8 mouse cellular contexts compared by ENCODE assay signal in genomic region chr17:74020526-74021203, GRCm38 (mm10). TPM values are rescaled to one million over a fixed set of nuclear protein-coding genes. Genes with fewer than 3 reads are reported as not detected.
DNase-seq lines count a peak whose midpoint lies in the region; ATAC-seq and TF ChIP-seq lines count a peak whose summit lies in the region.

No protein-coding gene starts in this region.

- 35% methylated on average over 8 of the region's 8 CpGs for WGBS in cerebellum, adult 2 months

- DNase-seq in MEL-GATA-1-ER (ENCODE audit: extremely low read depth, low read depth) = peak; percentile 59
- DNase-seq in cerebellum, adult 2 months = peak; percentile 67 to 79
- DNase-seq in forelimb bud, embryonic 11.5 days (ENCODE audit: low read depth, low spot score) = peak; percentile 85
- peak; percentile 52 to 93 for DNase-seq in layer of hippocampus, adult 8-10 months (ENCODE audit: low spot score in 2 of 2)
- peak; percentile 90 for DNase-seq in lung, postnatal 14 days
- DNase-seq in ovary, postnatal 36 days (ENCODE audit: low spot score) = peak; percentile 78
- peak; percentile 73 for DNase-seq in thymus, postnatal 14 days

- no peak for TF ChIP-seq POLR2A in cerebellum, adult 2 months (IDR thresholded peaks at IDR 0.05; ENCODE audit: borderline replicate concordance, insufficient read depth, low read length)

- H3K27ac ChIP-seq in cerebellum, adult 2 months (ENCODE audit: insufficient read depth, low read length) = no peak overlapping the region

- H3K4me3 ChIP-seq in cerebellum, adult 2 months (replicated peaks; ENCODE audit: insufficient read depth, low read depth, low read length) = no peak overlapping the region

- no peaks in the 10 kb centered on the region; the same call in 1 of the 2 replicates for H3K27me3 ChIP-seq in cerebellum, adult 2 months (ENCODE audit: control insufficient read depth, insufficient read depth, low read length)

- peak; percentile 93 to 94 for ATAC-seq in hematopoietic stem cell, adult 5-6 weeks (replicated peaks in 1 of 2; ENCODE audit: insufficient read depth in 1 of 2, low FRiP score in 2 of 2, low TSS enrichment in 1 of 2, low read depth in 1 of 2, poor library complexity in 2 of 2, severe bottlenecking in 2 of 2)

- no peaks in the 10 kb centered on the region for H3K4me1 ChIP-seq in cerebellum, adult 2 months (ENCODE audit: control insufficient read depth, insufficient read depth, low read length)

- peak; percentile 96 for TF ChIP-seq CTCF in cerebellum, adult 2 months (IDR thresholded peaks at IDR 0.05; ENCODE audit: borderline replicate concordance, insufficient read depth, low read depth, low read length)

RNA-seq across cellular contexts. Expression of gene Srd5a2, which starts 27.1 kb away (rescaled TPM):
- 0.06 TPM in 1 of 2 replicates, not detected in the other for polyA plus RNA-seq in cerebellum, adult 2 months (2012; rRNA removed)
- not detected in 2 replicates for total RNA-seq in hematopoietic stem cell, adult 5-6 weeks (2017)
- under 1 TPM in 3 of 4 experiments, not detected in 1; 0.33 to 0.68 (median 0.54) TPM for total RNA-seq in layer of hippocampus, adult 8-10 months (2022)
